Mouse (Mus musculus): ENCODE results near the gene Igfbpl1. TPM values are rescaled to one million over a fixed set of nuclear protein-coding genes. Genes with fewer than 3 reads are reported as not detected.

Igfbpl1 gene
- polyA plus RNA-seq (2016; fragmentation: Nextera tagmentation; extraction: Ambion mirVana), result 63.2 and 74.6 TPM in 2 replicates

- 1% methylated on average over 90 of the region's 91 CpGs for WGBS
- H3K36me3 ChIP-seq, result peaks cover 4% of the 10 kb centered on the region; the same call in 1 of the 2 replicates
- H3K4me1 ChIP-seq, result peaks cover 58% of the 10 kb centered on the region
- H3K9me3 ChIP-seq, result no peaks in the 10 kb centered on the region
- peak within 1 kb of the TSS; percentile 69 for H3K4me3 ChIP-seq
- peak within 1 kb of the TSS; percentile 93 for H3K9ac ChIP-seq
- H3K27me3 ChIP-seq (replicated peaks), result peaks cover 43% of the 10 kb centered on the region
- peak within 1 kb of the TSS; percentile 80 for H3K4me2 ChIP-seq (replicated peaks)
- ATAC-seq (ENCODE audit: low FRiP score, low read depth), result no peak; the same call in 1 of the 2 replicates
- H3K27ac ChIP-seq, result peak within 1 kb of the TSS; percentile 94
Observed at GRCm38 (mm10) chr4:45826275-45827040, at the start of gene Igfbpl1. Igfbpl1 (minus strand) TSS chr4:45826923.

- WGBS, result 80% methylated on average over 2 of the region's 2 CpGs
- ATAC-seq (ENCODE audit: low FRiP score, low read depth), result no peak
- Histone ChIP-seq H3K4me1 (peaks cover 6% of the 10 kb centered on the region; the same call in 1 of the 2 replicates), H3K9me3 (peaks cover 5% of the 10 kb centered on the region; the same call in 1 of the 2 replicates), H3K4me3 (no peak overlapping the region), H3K27ac (no peak overlapping the region), H3K27me3 (replicated peaks) (no peaks in the 10 kb centered on the region), H3K4me2 (replicated peaks) (no peak overlapping the region), H3K36me3 (peaks cover 4% of the 10 kb centered on the region), H3K9ac (no peak overlapping the region)
Observed at GRCm38 (mm10) chr4:45872147-45872546, 45.4 kb upstream of the Igfbpl1 start.

GRCm38 (mm10) chr4:45869021-45869815, 42.5 kb upstream of the Igfbpl1 start:
- no peaks in the 10 kb centered on the region for H3K27me3 ChIP-seq (replicated peaks)
- WGBS, result 28% methylated on average over 24 of the region's 24 CpGs
- peaks cover 6% of the 10 kb centered on the region; the same call in 1 of the 2 replicates for H3K4me1 ChIP-seq
- no peak overlapping the region for H3K9ac ChIP-seq
- no peak overlapping the region for H3K27ac ChIP-seq
- no peak for ATAC-seq (ENCODE audit: low FRiP score, low read depth)
- H3K4me3 ChIP-seq, result no peak overlapping the region
- peak overlapping the region; percentile 25; the same call in 1 of the 2 replicates for H3K4me2 ChIP-seq (replicated peaks)
- H3K36me3 ChIP-seq, result no peaks in the 10 kb centered on the region
- no peaks in the 10 kb centered on the region for H3K9me3 ChIP-seq

- H3K4me3 ChIP-seq, result no peak overlapping the region
- no peaks in the 10 kb centered on the region for H3K36me3 ChIP-seq
- H3K4me1 ChIP-seq, result peaks cover 6% of the 10 kb centered on the region; the same call in 1 of the 2 replicates
- H3K27me3 ChIP-seq (replicated peaks), result no peaks in the 10 kb centered on the region
- H3K9ac ChIP-seq, result no peak overlapping the region
- no peaks in the 10 kb centered on the region for H3K9me3 ChIP-seq
- ATAC-seq (ENCODE audit: low FRiP score, low read depth), result no peak
- H3K27ac ChIP-seq, result no peak overlapping the region
- H3K4me2 ChIP-seq (replicated peaks), result no peak overlapping the region
- WGBS, result 30% methylated on average over 8 of the region's 8 CpGs
Observed at GRCm38 (mm10) chr4:45867416-45867815, 40.7 kb upstream of the Igfbpl1 start.

- ATAC-seq (ENCODE audit: low FRiP score, low read depth), result no peak
- Histone ChIP-seq H3K4me3 (no peak overlapping the region), H3K9me3 (peaks cover 6% of the 10 kb centered on the region; the same call in 1 of the 2 replicates), H3K27me3 (replicated peaks) (no peaks in the 10 kb centered on the region), H3K36me3 (no peaks in the 10 kb centered on the region; the same call in 1 of the 2 replicates), H3K4me2 (replicated peaks) (no peak overlapping the region), H3K9ac (no peak overlapping the region), H3K27ac (no peak overlapping the region), H3K4me1 (no peaks in the 10 kb centered on the region)
- WGBS, result 66% methylated on average over 5 of the region's 5 CpGs
Observed at GRCm38 (mm10) chr4:45861160-45861559, 34.4 kb upstream of the Igfbpl1 start.

GRCm38 (mm10) chr4:45855803-45856424, 29.2 kb upstream of the Igfbpl1 start:
- H3K27me3 ChIP-seq (replicated peaks), result no peaks in the 10 kb centered on the region
- H3K4me1 ChIP-seq, result peaks cover 12% of the 10 kb centered on the region
- 50% methylated on average over 19 of the region's 19 CpGs for WGBS
- no peak overlapping the region for H3K27ac ChIP-seq
- no peaks in the 10 kb centered on the region; the same call in 1 of the 2 replicates for H3K36me3 ChIP-seq
- peaks cover 6% of the 10 kb centered on the region; the same call in 1 of the 2 replicates for H3K9me3 ChIP-seq
- H3K4me3 ChIP-seq, result no peak overlapping the region
- no peak overlapping the region for H3K9ac ChIP-seq
- ATAC-seq (ENCODE audit: low FRiP score, low read depth), result no peak
- no peak overlapping the region for H3K4me2 ChIP-seq (replicated peaks)

GRCm38 (mm10) chr4:45853496-45854246, 26.9 kb upstream of the Igfbpl1 start:
- no peak for ATAC-seq (ENCODE audit: low FRiP score, low read depth)
- WGBS, result 85% methylated on average over 15 of the region's 15 CpGs
- H3K27ac ChIP-seq, result no peak overlapping the region

GRCm38 (mm10) chr4:45851640-45852051, 24.9 kb upstream of the Igfbpl1 start:
- Histone ChIP-seq H3K4me1 (peaks cover 29% of the 10 kb centered on the region), H3K9ac (0 out of 2 replicates have a peak overlapping the region, but pooled peaks have one; percentile 21), H3K36me3 (no peaks in the 10 kb centered on the region), H3K4me3 (no peak overlapping the region), H3K27me3 (replicated peaks) (no peaks in the 10 kb centered on the region), H3K4me2 (replicated peaks) (peak overlapping the region; percentile 9; the same call in 1 of the 2 replicates), H3K27ac (no peak overlapping the region), H3K9me3 (no peaks in the 10 kb centered on the region)
- ATAC-seq (ENCODE audit: low FRiP score, low read depth), result peak; percentile 68
- WGBS, result 5% methylated on average over 3 of the region's 3 CpGs

More at GRCm38 (mm10) chr4:45853496-45854246, 26.9 kb upstream of the Igfbpl1 start:
- Histone ChIP-seq H3K4me1 (peaks cover 27% of the 10 kb centered on the region), H3K9ac (no peak overlapping the region), H3K36me3 (no peaks in the 10 kb centered on the region), H3K4me3 (no peak overlapping the region), H3K4me2 (replicated peaks) (no peak overlapping the region), H3K27me3 (replicated peaks) (no peaks in the 10 kb centered on the region), H3K9me3 (no peaks in the 10 kb centered on the region)

GRCm38 (mm10) chr4:45849419-45849818, 22.7 kb upstream of the Igfbpl1 start:
- peaks cover 29% of the 10 kb centered on the region for H3K4me1 ChIP-seq
- 10% methylated on average over 1 of the region's 1 CpGs for WGBS
- no peaks in the 10 kb centered on the region for H3K27me3 ChIP-seq (replicated peaks)
- peak overlapping the region; percentile 36; the same call in 1 of the 2 replicates for H3K4me2 ChIP-seq (replicated peaks)
- no peak overlapping the region for H3K9ac ChIP-seq
- no peak overlapping the region for H3K4me3 ChIP-seq
- no peak overlapping the region for H3K27ac ChIP-seq
- H3K36me3 ChIP-seq, result no peaks in the 10 kb centered on the region
- no peak for ATAC-seq (ENCODE audit: low FRiP score, low read depth)
- H3K9me3 ChIP-seq, result no peaks in the 10 kb centered on the region

- ATAC-seq (ENCODE audit: low FRiP score, low read depth), result no peak
- Histone ChIP-seq H3K27me3 (replicated peaks) (no peaks in the 10 kb centered on the region), H3K27ac (no peak overlapping the region), H3K9me3 (no peaks in the 10 kb centered on the region), H3K4me2 (replicated peaks) (peak overlapping the region; percentile 36), H3K4me1 (peaks cover 29% of the 10 kb centered on the region), H3K9ac (no peak overlapping the region), H3K4me3 (no peak overlapping the region), H3K36me3 (no peaks in the 10 kb centered on the region)
- 10% methylated on average over 10 of the region's 10 CpGs for WGBS
Observed at GRCm38 (mm10) chr4:45848825-45849156, 22.1 kb upstream of the Igfbpl1 start.

- Histone ChIP-seq H3K4me1 (peaks cover 29% of the 10 kb centered on the region), H3K9ac (no peak within 1 kb of the TSS), H3K27me3 (replicated peaks) (no peaks in the 10 kb centered on the region), H3K4me3 (no peak within 1 kb of the TSS), H3K27ac (no peak within 1 kb of the TSS), H3K36me3 (no peaks in the 10 kb centered on the region), H3K9me3 (no peaks in the 10 kb centered on the region), H3K4me2 (replicated peaks) (peak within 1 kb of the TSS; percentile 36)
- no peak for ATAC-seq (ENCODE audit: low FRiP score, low read depth)
- WGBS, result 23% methylated on average over 10 of the region's 10 CpGs
Observed at GRCm38 (mm10) chr4:45848109-45848824, 21.5 kb upstream of the Igfbpl1 start, which contains the start of gene Stra6l. Stra6l (plus strand) TSS chr4:45848664.

All from neural tube, embryonic 12.5 days (tissue).